Mouse (Mus musculus): Measurements from ENCODE around the gene Tcea3. TPM values are rescaled to one million over a fixed set of nuclear protein-coding genes. Genes with fewer than 3 reads are reported as not detected.

The Tcea3 gene
- polyA plus RNA-seq, 1 experiment from 2014 or later, result 22.9 TPM

DNA sequence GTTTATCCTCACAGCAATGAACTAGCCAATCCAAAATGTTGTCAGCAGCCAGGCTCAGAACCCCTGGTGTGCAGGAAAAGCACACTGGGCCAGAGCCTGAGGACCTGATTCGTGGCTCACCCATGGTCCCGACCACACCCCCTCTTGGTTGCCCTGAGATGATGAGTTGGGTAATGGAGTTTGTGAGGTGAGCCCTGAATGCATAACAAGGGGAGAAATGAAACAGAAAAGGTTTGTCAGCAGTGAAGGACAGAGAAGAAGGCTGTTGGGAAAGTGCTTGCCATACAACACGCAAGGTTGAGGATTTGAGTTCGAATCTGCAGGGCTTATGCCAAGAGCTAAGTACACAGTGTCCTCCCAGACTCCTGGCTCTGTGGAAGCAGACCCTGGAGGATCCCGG, 1.8 kb upstream of the Tcea3 start:
- Histone ChIP-seq H3K9ac (ENCODE audit: low read depth, low read length) (no peak overlapping the region), H3K4me3 (ENCODE audit: low read length) (no peak overlapping the region), H3K27me3 (replicated peaks; ENCODE audit: control insufficient read depth, insufficient read depth, low read length) (no peaks in the 10 kb centered on the region), H3K27ac (ENCODE audit: low read length) (no peak overlapping the region), H3K9me3 (ENCODE audit: control insufficient read depth, low read length) (no peaks in the 10 kb centered on the region), H3K4me1 (ENCODE audit: control insufficient read depth, insufficient read depth, low read length) (peaks cover 38% of the 10 kb centered on the region), H3K36me3 (ENCODE audit: control insufficient read depth, insufficient read depth, low read length) (no peaks in the 10 kb centered on the region; the same call in 1 of the 2 replicates), H3K4me2 (ENCODE audit: low read depth, low read length) (no peak overlapping the region)
- ATAC-seq, result no peak
- WGBS, result 62% methylated on average over 5 of the region's 5 CpGs

GRCm38 (mm10) chr4:136246568-136246969, 960 bp upstream of the Tcea3 start:
- Histone ChIP-seq H3K36me3 (ENCODE audit: control insufficient read depth, insufficient read depth, low read length) (no peaks in the 10 kb centered on the region), H3K4me2 (ENCODE audit: low read depth, low read length) (peak overlapping the region; percentile 96; the same call in 1 of the 2 replicates), H3K27me3 (replicated peaks; ENCODE audit: control insufficient read depth, insufficient read depth, low read length) (no peaks in the 10 kb centered on the region), H3K4me1 (ENCODE audit: control insufficient read depth, insufficient read depth, low read length) (peaks cover 38% of the 10 kb centered on the region), H3K4me3 (ENCODE audit: low read length) (no peak overlapping the region), H3K27ac (ENCODE audit: low read length) (no peak overlapping the region), H3K9ac (ENCODE audit: low read depth, low read length) (no peak overlapping the region), H3K9me3 (ENCODE audit: control insufficient read depth, low read length) (no peaks in the 10 kb centered on the region)
- no peak for ATAC-seq
- WGBS, result 8% methylated on average over 12 of the region's 12 CpGs

- WGBS, result 7% methylated on average over 14 of the region's 14 CpGs
- H3K27ac ChIP-seq (ENCODE audit: low read length), result no peak overlapping the region
- H3K9ac ChIP-seq (ENCODE audit: low read depth, low read length), result peak overlapping the region; percentile 68
- H3K4me3 ChIP-seq (ENCODE audit: low read length), result peak overlapping the region; percentile 63
- H3K36me3 ChIP-seq (ENCODE audit: control insufficient read depth, insufficient read depth, low read length), result no peaks in the 10 kb centered on the region
- H3K4me1 ChIP-seq (ENCODE audit: control insufficient read depth, insufficient read depth, low read length), result peaks cover 38% of the 10 kb centered on the region
- H3K9me3 ChIP-seq (ENCODE audit: control insufficient read depth, low read length), result no peaks in the 10 kb centered on the region
- H3K27me3 ChIP-seq (replicated peaks; ENCODE audit: control insufficient read depth, insufficient read depth, low read length), result no peaks in the 10 kb centered on the region
- H3K4me2 ChIP-seq (ENCODE audit: low read depth, low read length), result peak overlapping the region; percentile 96
- no peak for ATAC-seq
Measured at GRCm38 (mm10) chr4:136247386-136247728, 172 bp upstream of the Tcea3 start.

DNA sequence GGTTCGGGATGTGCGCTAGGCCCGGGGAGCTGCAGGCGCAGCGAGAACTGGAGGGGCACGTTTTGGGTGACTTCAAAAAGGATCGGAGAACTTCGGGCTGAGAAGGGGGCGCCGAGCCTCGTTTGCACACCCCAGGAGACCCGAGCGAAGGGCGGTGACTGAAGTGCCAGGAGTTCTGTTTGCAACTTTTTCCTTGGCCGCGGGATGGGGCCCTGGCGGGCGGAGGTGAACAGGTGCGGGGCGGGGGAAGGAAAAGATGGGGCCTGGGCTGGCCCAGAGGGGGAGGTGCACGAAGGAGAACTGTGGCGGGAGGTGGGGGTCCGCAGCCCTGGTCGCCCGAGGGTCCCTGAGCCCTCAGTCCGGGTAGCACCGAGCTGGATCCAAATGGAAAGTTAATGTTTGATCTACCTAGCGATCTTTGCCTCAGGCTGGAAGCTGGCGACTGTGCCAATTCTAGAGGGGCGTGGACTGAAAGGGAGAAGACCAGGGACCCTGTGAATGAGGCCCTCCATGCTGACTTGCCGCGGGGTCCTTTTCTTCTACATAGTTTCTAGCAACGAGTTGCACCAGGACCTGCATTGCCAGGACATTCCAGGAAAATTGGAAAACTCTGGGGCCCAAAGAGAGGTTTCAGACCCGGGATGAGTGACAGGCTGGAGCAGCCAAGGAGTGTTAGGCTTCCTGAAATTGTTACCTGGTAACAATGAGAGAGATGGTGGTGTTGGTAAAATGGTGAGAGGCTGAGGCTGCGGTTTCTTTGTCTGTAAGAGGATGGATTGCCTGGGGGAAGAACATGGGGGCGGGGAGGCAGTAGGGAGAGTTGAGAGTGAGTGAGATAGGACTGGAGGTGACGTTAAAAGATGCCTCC, 1.2 kb downstream of the Tcea3 start:
- peaks cover 38% of the 10 kb centered on the region for H3K4me1 ChIP-seq (ENCODE audit: control insufficient read depth, insufficient read depth, low read length)
- H3K4me3 ChIP-seq (ENCODE audit: low read length), result peak overlapping the region; percentile 63
- no peaks in the 10 kb centered on the region for H3K36me3 ChIP-seq (ENCODE audit: control insufficient read depth, insufficient read depth, low read length)
- 3% methylated on average over 37 of the region's 37 CpGs for WGBS
- H3K9ac ChIP-seq (ENCODE audit: low read depth, low read length), result peak overlapping the region; percentile 68
- no peak overlapping the region for H3K27ac ChIP-seq (ENCODE audit: low read length)
- H3K27me3 ChIP-seq (replicated peaks; ENCODE audit: control insufficient read depth, insufficient read depth, low read length), result no peaks in the 10 kb centered on the region
- peak; percentile 48 for ATAC-seq
- no peaks in the 10 kb centered on the region for H3K9me3 ChIP-seq (ENCODE audit: control insufficient read depth, low read length)
- peak overlapping the region; percentile 96 for H3K4me2 ChIP-seq (ENCODE audit: low read depth, low read length)

GRCm38 (mm10) chr4:136249332-136249647, 1.8 kb downstream of the Tcea3 start:
- Histone ChIP-seq H3K4me1 (ENCODE audit: control insufficient read depth, insufficient read depth, low read length) (peaks cover 41% of the 10 kb centered on the region), H3K27me3 (replicated peaks; ENCODE audit: control insufficient read depth, insufficient read depth, low read length) (no peaks in the 10 kb centered on the region), H3K4me3 (ENCODE audit: low read length) (peak overlapping the region; percentile 63; the same call in 1 of the 2 replicates), H3K4me2 (ENCODE audit: low read depth, low read length) (peak overlapping the region; percentile 96), H3K9me3 (ENCODE audit: control insufficient read depth, low read length) (no peaks in the 10 kb centered on the region), H3K36me3 (ENCODE audit: control insufficient read depth, insufficient read depth, low read length) (no peaks in the 10 kb centered on the region), H3K27ac (ENCODE audit: low read length) (0 out of 2 replicates have a peak overlapping the region, but pooled peaks have one; percentile 3), H3K9ac (ENCODE audit: low read depth, low read length) (0 out of 2 replicates have a peak overlapping the region, but pooled peaks have one; percentile 68)
- ATAC-seq, result no peak
- WGBS, result 19% methylated on average over 11 of the region's 11 CpGs

- H3K9me3 ChIP-seq (ENCODE audit: control insufficient read depth, low read length), result no peaks in the 10 kb centered on the region
- H3K27ac ChIP-seq (ENCODE audit: low read length), result peak overlapping the region; percentile 43
- peak overlapping the region; percentile 7; the same call in 1 of the 2 replicates for H3K4me3 ChIP-seq (ENCODE audit: low read length)
- H3K4me2 ChIP-seq (ENCODE audit: low read depth, low read length), result peak overlapping the region; percentile 96
- H3K4me1 ChIP-seq (ENCODE audit: control insufficient read depth, insufficient read depth, low read length), result peaks cover 46% of the 10 kb centered on the region
- H3K9ac ChIP-seq (ENCODE audit: low read depth, low read length), result no peak overlapping the region
- WGBS, result 19% methylated on average over 9 of the region's 9 CpGs
- no peaks in the 10 kb centered on the region for H3K36me3 ChIP-seq (ENCODE audit: control insufficient read depth, insufficient read depth, low read length)
- no peaks in the 10 kb centered on the region for H3K27me3 ChIP-seq (replicated peaks; ENCODE audit: control insufficient read depth, insufficient read depth, low read length)
- peak; percentile 73 for ATAC-seq
Measured at GRCm38 (mm10) chr4:136249780-136250179, 2.3 kb downstream of the Tcea3 start.

- H3K4me2 ChIP-seq (ENCODE audit: low read depth, low read length), result no peak overlapping the region
- WGBS, result 12% methylated on average over 6 of the region's 6 CpGs
- no peak overlapping the region for H3K4me3 ChIP-seq (ENCODE audit: low read length)
- H3K27ac ChIP-seq (ENCODE audit: low read length), result no peak overlapping the region
- peaks cover 12% of the 10 kb centered on the region for H3K4me1 ChIP-seq (ENCODE audit: control insufficient read depth, insufficient read depth, low read length)
- H3K9me3 ChIP-seq (ENCODE audit: control insufficient read depth, low read length), result no peaks in the 10 kb centered on the region
- ATAC-seq, result peak; percentile 33; the same call in 1 of the 2 replicates
- H3K36me3 ChIP-seq (ENCODE audit: control insufficient read depth, insufficient read depth, low read length), result no peaks in the 10 kb centered on the region
- H3K9ac ChIP-seq (ENCODE audit: low read depth, low read length), result no peak overlapping the region
- H3K27me3 ChIP-seq (replicated peaks; ENCODE audit: control insufficient read depth, insufficient read depth, low read length), result no peaks in the 10 kb centered on the region
Measured at GRCm38 (mm10) chr4:136255919-136256318, 8.4 kb downstream of the Tcea3 start.

GRCm38 (mm10) chr4:136256696-136257095, 9.2 kb downstream of the Tcea3 start:
- peaks cover 12% of the 10 kb centered on the region for H3K4me1 ChIP-seq (ENCODE audit: control insufficient read depth, insufficient read depth, low read length)
- no peaks in the 10 kb centered on the region for H3K27me3 ChIP-seq (replicated peaks; ENCODE audit: control insufficient read depth, insufficient read depth, low read length)
- no peaks in the 10 kb centered on the region for H3K36me3 ChIP-seq (ENCODE audit: control insufficient read depth, insufficient read depth, low read length)
- no peak overlapping the region for H3K27ac ChIP-seq (ENCODE audit: low read length)
- no peaks in the 10 kb centered on the region for H3K9me3 ChIP-seq (ENCODE audit: control insufficient read depth, low read length)
- H3K4me3 ChIP-seq (ENCODE audit: low read length), result no peak overlapping the region
- WGBS, result 75% methylated on average over 10 of the region's 10 CpGs
- no peak overlapping the region for H3K4me2 ChIP-seq (ENCODE audit: low read depth, low read length)
- ATAC-seq, result no peak
- H3K9ac ChIP-seq (ENCODE audit: low read depth, low read length), result no peak overlapping the region

DNA sequence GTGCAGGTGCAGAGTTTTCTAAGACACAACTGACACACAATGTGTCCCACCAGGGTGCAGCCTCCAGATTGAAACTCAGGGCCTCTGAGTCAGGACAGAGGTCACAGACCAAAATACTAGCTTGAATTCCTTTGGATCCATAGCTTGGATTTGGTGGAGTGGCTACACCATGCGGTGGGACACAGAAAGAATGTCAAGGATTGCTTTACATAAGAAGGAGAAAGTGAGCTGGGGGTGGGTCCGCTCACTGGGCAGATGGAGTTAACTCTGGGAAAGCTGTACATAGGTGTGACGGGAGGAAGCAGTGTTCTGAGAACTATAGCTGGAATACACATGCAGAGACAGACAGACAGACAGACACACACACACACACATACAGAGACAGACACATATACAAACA, 12.4 kb downstream of the Tcea3 start:
- Histone ChIP-seq H3K36me3 (ENCODE audit: control insufficient read depth, insufficient read depth, low read length) (no peaks in the 10 kb centered on the region), H3K4me1 (ENCODE audit: control insufficient read depth, insufficient read depth, low read length) (peaks cover 5% of the 10 kb centered on the region; the same call in 1 of the 2 replicates), H3K4me2 (ENCODE audit: low read depth, low read length) (no peak overlapping the region), H3K9ac (ENCODE audit: low read depth, low read length) (no peak overlapping the region), H3K27ac (ENCODE audit: low read length) (no peak overlapping the region), H3K4me3 (ENCODE audit: low read length) (no peak overlapping the region), H3K27me3 (replicated peaks; ENCODE audit: control insufficient read depth, insufficient read depth, low read length) (no peaks in the 10 kb centered on the region), H3K9me3 (ENCODE audit: control insufficient read depth, low read length) (no peaks in the 10 kb centered on the region)
- WGBS, result 69% methylated on average over 3 of the region's 3 CpGs
- no peak for ATAC-seq

Data from intestine, embryonic 16.5 days (tissue).